Mouse (Mus musculus) spleen, adult 2 months (tissue): Measurements from ENCODE around the gene Gm45713. TPM values are rescaled to one million over a fixed set of nuclear protein-coding genes. Genes with fewer than 3 reads are reported as not detected.
A peak's percentile ranks its signal among the peaks of the same experiment; 100 is the strongest.
"Not testable (repeated sequence)": the region's sequence is repeated elsewhere in the genome, so short reads cannot be mapped to it uniquely, and the experiment has no call there.

Source experiments
- DNase-seq, 2 experiments: peaks; one replicate each; pipeline versions ENCODE4 v3.0.0 to v3.0.0-alpha.2; 2012 to 2021; ENCODE audit warnings: low spot score in 2 of 2, low read depth in 1 of 2
- H3K27ac ChIP-seq: fragments of 200-500 bp; 2 replicates; pipeline ENCODE4 v1.5.1; 2012; ENCODE audit warnings: low read length, inconsistent platforms; ENCODE audit not compliant: insufficient read depth
- H3K27me3 ChIP-seq: fragments of 200-500 bp; 2 replicates; pipeline ENCODE4 v1.6.1; 2012; ENCODE audit warnings: mild to moderate bottlenecking, moderate library complexity, low read length, inconsistent platforms; ENCODE audit not compliant: control insufficient read depth, insufficient read depth
- H3K36me3 ChIP-seq: fragments of 200-500 bp; 2 replicates; pipeline ENCODE4 v1.6.1; 2012; ENCODE audit warnings: mild to moderate bottlenecking, low read length, inconsistent platforms; ENCODE audit not compliant: control insufficient read depth, insufficient read depth
- H3K4me1 ChIP-seq: fragments of 200-500 bp; 2 replicates; pipeline ENCODE4 v1.6.1; 2011; ENCODE audit warnings: inconsistent platforms; ENCODE audit not compliant: control insufficient read depth, insufficient read depth, insufficient read length
- H3K4me3 ChIP-seq: fragments of 200-500 bp; 2 replicates; pipeline ENCODE4 v1.5.1; 2011; ENCODE audit warnings: mild to moderate bottlenecking, inconsistent platforms; ENCODE audit not compliant: insufficient read depth, insufficient read length; ENCODE audit errors: extremely low read depth
- CTCF ChIP-seq: fragments of 200-500 bp; IDR thresholded peaks from 2 replicates; pipeline ENCODE4 v1.5.1; 2011; ENCODE audit warnings: mild to moderate bottlenecking, inconsistent platforms; ENCODE audit not compliant: insufficient read depth, insufficient read length, insufficient replicate concordance; ENCODE audit errors: extremely low read depth
- POLR2A ChIP-seq: fragments of 200-500 bp; IDR thresholded peaks from 2 replicates; pipeline ENCODE4 v1.6.1; 2011; ENCODE audit warnings: low read depth, low read length, inconsistent platforms
- WGBS: fragments of 180-500 bp; shearing (Covaris S2); methylation state at CpG from one replicate; pipeline ENCODE4 v1.1.7; 2018; 5-methylcytosine and 5-hydroxymethylcytosine counted together
- polyA plus RNA-seq: library from polyadenylated mRNA; depleted of rRNA; stranded (reverse); fragments of >200 nt; gene quantifications from 2 replicates; pipeline ENCODE4 v1.2.3, GENCODE M21; 2012

Gene Gm45713
- polyA plus RNA-seq, 1 experiment = 0.70 TPM

- Histone ChIP-seq H3K4me3 (no peak overlapping the region), H3K36me3 (no peaks in the 10 kb centered on the region), H3K4me1 (peaks cover 5% of the 10 kb centered on the region), H3K27me3 (no peaks in the 10 kb centered on the region), H3K27ac (no peak overlapping the region)
- DNase-seq = no peak
- 64% methylated on average over 11 of the region's 11 CpGs for WGBS
- TF ChIP-seq POLR2A (no peak), CTCF (no peak)
These were observed 33.6 kb downstream of the Gm45713 start for GRCm38 (mm10) chr7:45102441-45102840.

GRCm38 (mm10) chr7:45100046-45100445 is 36.0 kb downstream of the Gm45713 start:
- Histone ChIP-seq H3K36me3 (no peaks in the 10 kb centered on the region; the same call in 1 of the 2 replicates), H3K27ac (no peak overlapping the region), H3K27me3 (no peaks in the 10 kb centered on the region), H3K4me3 (no peak overlapping the region), H3K4me1 (no peaks in the 10 kb centered on the region; the same call in none of the 2 replicates)
- TF ChIP-seq CTCF (no peak), POLR2A (no peak)
- 96% methylated on average over 6 of the region's 6 CpGs for WGBS
- no peak for DNase-seq

GRCm38 (mm10) chr7:45098541-45099240 is 37.3 kb downstream of the Gm45713 start:
- Histone ChIP-seq H3K4me3 (no peak overlapping the region), H3K4me1 (no peaks in the 10 kb centered on the region; the same call in none of the 2 replicates), H3K27ac (no peak overlapping the region), H3K36me3 (no peaks in the 10 kb centered on the region; the same call in 1 of the 2 replicates), H3K27me3 (no peaks in the 10 kb centered on the region)
- TF ChIP-seq CTCF = no peak
- TF ChIP-seq POLR2A = no peak
- WGBS = 89% methylated on average over 8 of the region's 8 CpGs
- no peak for DNase-seq

GRCm38 (mm10) chr7:45097479-45097878 is 38.6 kb downstream of the Gm45713 start:
- no peaks in the 10 kb centered on the region; the same call in 1 of the 2 replicates for H3K36me3 ChIP-seq
- no peak overlapping the region for H3K4me3 ChIP-seq
- peak overlapping the region; percentile 52 for H3K27ac ChIP-seq
- H3K27me3 ChIP-seq = no peaks in the 10 kb centered on the region
- no peaks in the 10 kb centered on the region; the same call in none of the 2 replicates for H3K4me1 ChIP-seq
- DNase-seq = no peak
- WGBS = 13% methylated on average over 6 of the region's 6 CpGs
- no peak for TF ChIP-seq CTCF
- TF ChIP-seq POLR2A = no peak

- not testable (repeated sequence) for H3K36me3 ChIP-seq, DNase-seq, H3K27me3 ChIP-seq, H3K4me3 ChIP-seq, H3K4me1 ChIP-seq, H3K27ac ChIP-seq
- 91% methylated on average over 14 of the region's 14 CpGs for WGBS
These were observed 40.1 kb downstream of the Gm45713 start for GRCm38 (mm10) chr7:45095965-45096364.

- Histone ChIP-seq H3K4me3 (no peak overlapping the region), H3K4me1 (peaks cover 2% of the 10 kb centered on the region), H3K36me3 (no peaks in the 10 kb centered on the region; the same call in 1 of the 2 replicates), H3K27ac (no peak overlapping the region), H3K27me3 (no peaks in the 10 kb centered on the region)
- DNase-seq = no peak
- WGBS = 82% methylated on average over 6 of the region's 6 CpGs
- TF ChIP-seq CTCF (no peak), POLR2A (no peak)
These were observed 40.7 kb downstream of the Gm45713 start for GRCm38 (mm10) chr7:45095367-45095766.

GRCm38 (mm10) chr7:45094121-45094520 is 41.9 kb downstream of the Gm45713 start:
- TF ChIP-seq POLR2A (no peak), CTCF (no peak)
- 82% methylated on average over 7 of the region's 7 CpGs for WGBS
- no peak for DNase-seq
- H3K4me1 ChIP-seq = peaks cover 2% of the 10 kb centered on the region
- H3K4me3 ChIP-seq = no peak overlapping the region
- no peaks in the 10 kb centered on the region for H3K27me3 ChIP-seq
- no peaks in the 10 kb centered on the region; the same call in 1 of the 2 replicates for H3K36me3 ChIP-seq
- no peak overlapping the region for H3K27ac ChIP-seq
